Mouse (Mus musculus): ENCODE measurements around the gene Mrpl38.

The Mrpl38 gene

DNA sequence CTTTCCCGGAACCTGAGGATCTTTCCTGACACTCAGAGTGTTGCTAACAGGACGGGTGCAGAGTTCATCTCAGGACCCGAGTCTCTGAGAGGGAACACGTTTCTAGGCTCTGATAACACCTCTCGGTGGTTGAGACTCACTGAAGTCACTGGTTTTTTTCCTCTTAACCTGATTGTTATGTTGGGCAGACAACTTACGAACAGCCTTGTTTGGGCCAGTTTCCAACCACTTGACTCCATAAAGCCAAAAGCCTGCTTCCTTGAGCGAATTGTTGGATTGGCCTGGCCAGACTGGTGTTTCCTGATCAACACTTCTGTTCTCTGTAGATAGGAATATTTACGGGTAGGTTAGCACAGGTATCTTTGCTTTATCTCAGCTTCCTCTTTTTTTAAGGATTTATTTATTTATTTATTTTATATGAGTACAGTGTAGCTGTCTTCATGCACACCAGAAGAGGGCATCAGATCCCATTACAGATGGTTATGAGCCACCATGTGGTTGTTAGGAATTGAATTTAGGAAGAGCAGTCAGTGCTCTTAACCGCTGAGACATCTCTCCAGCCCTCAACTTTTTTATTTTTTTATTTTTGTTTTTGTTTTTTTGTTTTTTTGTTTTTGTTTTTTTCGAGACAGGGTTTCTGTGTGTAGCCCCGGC, 49.8 kb downstream of the Mrpl38 start:
- DNase-seq, result no peak

DNA sequence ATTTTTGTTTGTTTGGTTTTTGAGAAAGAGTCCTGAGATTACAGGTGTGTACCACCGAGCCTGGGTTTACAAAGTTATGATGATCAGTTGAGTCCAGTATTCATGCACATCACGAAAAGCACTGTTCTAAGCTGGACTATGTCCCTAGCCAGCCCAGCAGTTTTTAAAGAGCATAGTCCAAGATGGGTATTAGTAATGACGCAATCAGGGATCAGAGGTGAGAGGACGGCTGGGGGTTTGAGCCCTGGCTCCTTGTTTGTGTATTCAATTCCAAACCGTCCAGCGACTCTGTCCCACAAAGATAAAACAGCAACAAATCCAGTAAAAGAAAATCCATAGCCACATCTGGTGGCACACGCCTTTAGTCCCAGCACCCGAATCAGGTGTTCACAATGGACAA, 50.5 kb downstream of the Mrpl38 start:
- DNase-seq, result no peak

DNA sequence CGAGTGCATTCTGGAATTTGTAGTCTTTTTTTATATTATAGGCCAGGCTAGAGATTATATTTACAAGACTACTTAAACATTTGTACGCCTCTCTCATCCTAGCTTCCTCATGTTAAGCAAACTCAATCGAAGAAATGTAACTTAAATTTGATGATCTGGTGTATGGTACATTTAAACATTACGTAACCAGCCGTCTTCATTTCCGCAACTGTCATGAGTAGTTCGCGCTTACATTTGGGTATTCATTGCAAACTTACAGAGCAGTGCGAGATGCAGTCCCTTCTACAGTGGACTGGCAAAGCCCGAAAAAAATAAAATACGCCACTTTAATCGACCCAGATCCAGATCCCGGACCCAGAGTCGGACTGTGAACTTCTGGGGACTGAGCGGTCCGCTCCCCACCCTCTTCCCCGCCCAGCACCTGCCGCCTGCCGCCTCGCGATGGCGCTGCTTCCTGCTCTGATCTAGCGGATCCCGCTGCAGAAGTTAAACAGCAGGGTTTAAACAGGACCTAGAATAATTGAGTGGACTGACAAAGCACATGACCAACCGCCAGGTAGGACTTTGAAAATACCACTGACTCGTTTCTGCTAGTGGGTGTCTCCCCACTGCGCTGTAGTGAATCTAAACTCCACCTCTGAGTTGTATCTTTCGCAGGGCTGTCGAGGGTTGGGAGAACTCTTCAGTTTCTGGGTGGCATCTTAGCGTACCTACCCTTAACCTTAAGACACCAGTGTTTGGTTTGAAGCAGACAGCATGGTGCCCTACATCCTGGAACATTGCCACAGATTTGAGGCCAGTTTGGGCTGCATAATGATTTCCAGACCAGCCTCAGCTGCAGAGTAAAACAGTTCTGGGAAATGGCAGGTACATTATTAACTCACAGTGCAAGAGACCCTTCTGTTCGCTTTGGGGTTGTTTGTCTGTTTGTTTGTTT, 51.2 kb downstream of the Mrpl38 start:
- DNase-seq, result peak; percentile 89 to 90

DNA sequence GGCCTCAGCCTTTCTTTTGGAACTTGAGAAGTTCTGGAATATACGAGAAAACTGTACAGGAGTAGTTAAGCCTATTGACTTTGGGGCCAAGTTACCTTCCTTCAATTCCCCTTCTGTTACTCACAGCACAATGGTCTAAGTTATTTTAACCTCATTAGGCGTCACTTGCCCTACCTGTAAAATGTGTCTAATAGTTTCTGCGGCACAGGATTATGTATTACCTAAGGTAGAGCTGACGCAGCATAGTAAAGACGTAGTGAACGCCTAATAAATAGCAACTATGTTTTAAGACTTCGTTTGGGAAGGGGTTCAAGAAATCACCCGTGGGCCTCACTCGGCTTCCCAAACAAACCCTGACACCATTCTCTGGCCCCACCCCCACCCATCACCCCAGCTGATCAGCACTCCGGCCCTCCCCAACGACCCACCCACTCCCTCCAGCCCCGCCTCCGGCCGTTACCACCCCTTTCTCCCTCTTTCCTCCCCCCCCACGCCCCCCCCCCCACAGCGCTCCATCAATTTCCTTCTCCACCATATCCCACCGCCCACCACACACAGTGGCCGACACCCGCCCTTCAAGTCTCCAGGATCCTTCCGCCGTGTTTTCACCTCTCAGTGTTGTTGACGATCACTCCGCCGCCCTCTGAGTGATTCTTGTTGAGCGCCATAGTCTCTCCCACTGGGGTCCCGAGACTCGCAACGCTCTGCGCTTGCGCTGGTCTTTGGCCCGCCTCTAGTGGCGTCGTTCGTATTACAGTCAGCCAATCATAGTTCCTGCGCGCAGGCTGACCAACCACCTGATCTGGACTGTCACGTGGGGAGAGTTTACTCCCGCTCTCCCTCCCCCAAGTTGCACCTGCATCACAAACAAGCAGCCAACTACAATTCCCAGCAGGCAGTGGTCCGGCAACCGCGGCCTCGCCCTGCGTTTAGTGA, 52.1 kb downstream of the Mrpl38 start, which contains the start of gene Wbp2:
Gene Wbp2, minus strand, starts transcription at position 738 of the 936 bp plus-strand sequence.
- DNase-seq, result peak; percentile 96 to 97

DNA sequence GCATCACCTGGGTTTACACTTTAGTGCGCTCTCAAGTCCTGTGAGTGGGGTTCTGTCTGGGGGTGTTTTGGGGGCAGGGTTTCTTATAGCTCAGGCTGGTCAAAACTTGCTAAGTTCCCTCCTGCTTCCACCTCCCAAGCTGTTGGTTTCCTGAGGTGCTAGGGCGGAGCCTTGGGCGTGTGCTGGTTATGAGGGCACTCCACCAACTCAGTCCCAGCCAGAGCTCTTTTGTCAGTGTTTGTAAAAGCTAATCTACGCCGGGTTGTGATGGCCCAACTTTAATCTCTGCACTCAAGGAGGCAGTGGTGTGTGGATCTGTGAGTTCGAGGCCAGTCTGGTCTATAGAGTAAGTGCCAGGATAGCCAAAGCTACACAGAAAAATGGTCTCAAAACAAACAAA, 54.5 kb downstream of the Mrpl38 start:
- no peak for DNase-seq

DNA sequence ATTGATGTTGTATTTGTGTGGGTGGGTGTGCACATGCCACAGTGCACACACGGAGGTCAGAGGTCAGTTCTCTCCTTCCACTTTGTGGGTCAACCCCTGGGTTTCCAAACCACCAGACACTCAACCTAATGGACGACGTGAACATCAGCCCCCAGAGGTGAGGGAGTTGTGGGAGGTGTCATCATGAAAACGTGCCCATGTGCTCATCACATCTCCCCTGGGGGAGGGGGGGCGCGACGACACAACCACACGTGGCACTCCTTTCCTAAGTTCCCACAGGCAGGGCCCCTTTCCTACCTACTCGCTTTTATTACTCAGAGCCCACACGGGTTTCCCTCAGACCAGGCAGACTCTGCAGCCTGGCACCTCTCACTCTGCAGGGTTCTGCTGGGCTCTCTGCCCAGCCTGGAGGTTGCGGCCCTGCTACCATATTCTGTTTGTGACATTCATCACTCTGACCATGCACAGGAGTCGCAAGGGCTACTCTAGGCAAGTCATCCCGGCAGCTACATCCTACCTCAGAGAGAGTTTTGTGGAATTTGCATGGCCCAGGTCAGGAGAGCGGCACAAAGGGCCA, 55.5 kb downstream of the Mrpl38 start:
- DNase-seq, result no peak
